7 mouse cellular contexts compared by ENCODE assay signal in the genomic region with DNA sequence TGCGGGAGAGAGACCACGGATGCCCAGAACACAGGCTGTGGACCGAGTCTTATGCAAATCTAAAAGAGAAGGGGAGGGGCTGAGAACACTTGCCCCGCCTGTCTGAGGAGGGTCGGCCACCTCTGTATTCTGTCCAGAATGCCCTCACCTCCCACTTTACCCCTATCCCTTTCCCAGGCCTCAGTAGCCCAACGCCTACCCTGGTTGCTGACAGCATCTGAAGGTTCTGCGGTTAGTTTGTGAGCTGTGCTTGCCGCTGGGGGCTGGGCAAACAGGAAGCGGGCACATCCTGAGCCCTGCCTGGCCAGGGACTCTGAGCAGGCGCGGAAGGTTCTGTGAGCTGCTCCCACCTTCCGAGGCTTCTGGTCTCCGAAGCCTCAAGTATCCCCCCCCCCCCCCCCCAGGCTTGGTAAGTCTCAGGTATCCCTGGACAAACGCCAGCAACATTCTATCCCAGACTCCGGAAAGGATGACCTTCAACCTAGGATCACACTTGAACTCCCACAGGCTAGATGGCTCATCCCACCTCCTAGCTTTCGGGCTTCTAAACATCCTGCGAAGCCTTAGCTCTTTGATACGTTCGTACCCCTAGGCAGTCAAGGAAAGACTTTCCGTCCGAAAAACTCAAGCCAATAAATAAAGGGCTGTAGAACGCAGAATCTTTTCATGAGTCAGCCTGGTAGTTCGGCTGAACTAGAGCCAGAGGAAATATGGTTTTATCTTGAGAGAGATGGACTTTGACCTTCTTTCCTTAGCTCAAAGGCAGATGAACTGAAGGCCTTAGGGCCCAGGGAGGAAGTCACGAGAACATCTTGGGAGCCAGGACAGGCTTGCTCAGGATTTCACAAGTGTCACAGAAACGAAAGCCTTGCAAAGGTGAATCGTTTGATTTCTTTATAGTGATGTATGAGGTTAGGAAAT. TPM values are rescaled to one million over a fixed set of nuclear protein-coding genes. Genes with fewer than 3 reads are reported as not detected.
DNase-seq lines count a peak whose midpoint lies in the region; ATAC-seq lines count a peak whose summit lies in the region.

No protein-coding gene starts in this region.

- no peaks in the 10 kb centered on the region for H3K36me3 ChIP-seq in hindbrain, embryonic 16.5 days (ENCODE audit: control insufficient read depth, insufficient read depth, low read length)
- H3K36me3 ChIP-seq in liver, embryonic 11.5 days (ENCODE audit: control insufficient read depth, insufficient read depth, low read length): no peaks in the 10 kb centered on the region

- no peak overlapping the region for H3K27ac ChIP-seq in hindbrain, embryonic 16.5 days (ENCODE audit: low read depth, low read length)
- peak overlapping the region; percentile 34 for H3K27ac ChIP-seq in liver, embryonic 11.5 days (ENCODE audit: low read depth, low read length)

- peak; percentile 61 to 69 for DNase-seq in B cell, adult 2 months
- DNase-seq in MEL-GATA-1-ER (ENCODE audit: extremely low read depth, low read depth): peak; percentile 54
- DNase-seq in liver, embryonic 11.5 days (ENCODE audit: low spot score): peak; percentile 49
- peak; percentile 59 to 69 for DNase-seq in natural killer cell, adult 2 months (ENCODE audit: low spot score in 2 of 2)
- no peak for DNase-seq in Muller cell, postnatal 12 days (ENCODE audit: inconsistent ontology term)
- no peak for DNase-seq in cerebellum, postnatal 14 days

- H3K27me3 ChIP-seq in hindbrain, embryonic 16.5 days (replicated peaks; ENCODE audit: control insufficient read depth, insufficient read depth, low read length): no peaks in the 10 kb centered on the region
- no peaks in the 10 kb centered on the region for H3K27me3 ChIP-seq in liver, embryonic 11.5 days (replicated peaks; ENCODE audit: control insufficient read depth, insufficient read depth, low read length)

- ATAC-seq in hindbrain, embryonic 16.5 days: no peak
- ATAC-seq in liver, embryonic 11.5 days (replicated peaks; ENCODE audit: low FRiP score): peak; percentile 54

- H3K9ac ChIP-seq in hindbrain, embryonic 16.5 days (ENCODE audit: low read depth, low read length): no peak overlapping the region
- peak overlapping the region; percentile 46; the same call in 1 of the 2 replicates for H3K9ac ChIP-seq in liver, embryonic 11.5 days (ENCODE audit: low read depth, low read length)

- 68% methylated on average over 19 of the region's 26 CpGs for WGBS in hindbrain, embryonic 16.5 days
- WGBS in liver, embryonic 11.5 days: 37% methylated on average over 26 of the region's 26 CpGs

- no peaks in the 10 kb centered on the region for H3K9me3 ChIP-seq in hindbrain, embryonic 16.5 days (ENCODE audit: control insufficient read depth, low read length)
- H3K9me3 ChIP-seq in liver, embryonic 11.5 days (ENCODE audit: control insufficient read depth, low read length): no peaks in the 10 kb centered on the region

- H3K4me2 ChIP-seq in hindbrain, embryonic 16.5 days (ENCODE audit: low read length): peak overlapping the region; percentile 29; the same call in 1 of the 2 replicates
- peak overlapping the region; percentile 59 for H3K4me2 ChIP-seq in liver, embryonic 11.5 days

- no peak overlapping the region for H3K4me3 ChIP-seq in hindbrain, embryonic 16.5 days (ENCODE audit: low read length)
- H3K4me3 ChIP-seq in liver, embryonic 11.5 days (ENCODE audit: low read depth, low read length): peak overlapping the region; percentile 42

- H3K4me1 ChIP-seq in hindbrain, embryonic 16.5 days (ENCODE audit: control insufficient read depth, insufficient read depth, low read depth, low read length): no peaks in the 10 kb centered on the region
- peaks cover 9% of the 10 kb centered on the region; the same call in 1 of the 2 replicates for H3K4me1 ChIP-seq in liver, embryonic 11.5 days (replicated peaks; ENCODE audit: control insufficient read depth, insufficient read depth, low read length)

RNA-seq across cellular contexts. Expression of gene Sash3, which starts 2.6 kb away (rescaled TPM):
- polyA plus RNA-seq in hindbrain, embryonic 16.5 days (2015; fragmentation: Nextera tagmentation; extraction: Ambion mirVana): 1.2 and 1.4 TPM in 2 replicates
- 11.5 and 15.5 TPM in 2 replicates for polyA plus RNA-seq in liver, embryonic 11.5 days (2014; fragmentation: Nextera tagmentation; extraction: Ambion mirVana)

RNA-seq across cellular contexts. Expression of gene Xpnpep2, which starts 35.1 kb away (rescaled TPM):
- 0.76 and 1.1 TPM in 2 replicates for polyA plus RNA-seq in hindbrain, embryonic 16.5 days (2015; fragmentation: Nextera tagmentation; extraction: Ambion mirVana)
- 0.29 and 0.40 TPM in 2 replicates for polyA plus RNA-seq in liver, embryonic 11.5 days (2014; fragmentation: Nextera tagmentation; extraction: Ambion mirVana)

Comparison
In these comparisons a context has a peak if more than half of its experiments do, and no peak if none do; other contexts are left out.
1. DNase-seq: peak in B cell, adult 2 months (2 of 2), MEL-GATA-1-ER (single experiment), liver, embryonic 11.5 days (single experiment) and natural killer cell, adult 2 months (2 of 2); none in Muller cell, postnatal 12 days (single experiment) and cerebellum, postnatal 14 days (0 of 2).